Mouse (Mus musculus): Measurements from ENCODE around the gene Pepd.
"Not testable (repeated sequence)": the region's sequence is repeated elsewhere in the genome, so short reads cannot be mapped to it uniquely, and the experiment has no call there.

Pepd gene

DNA sequence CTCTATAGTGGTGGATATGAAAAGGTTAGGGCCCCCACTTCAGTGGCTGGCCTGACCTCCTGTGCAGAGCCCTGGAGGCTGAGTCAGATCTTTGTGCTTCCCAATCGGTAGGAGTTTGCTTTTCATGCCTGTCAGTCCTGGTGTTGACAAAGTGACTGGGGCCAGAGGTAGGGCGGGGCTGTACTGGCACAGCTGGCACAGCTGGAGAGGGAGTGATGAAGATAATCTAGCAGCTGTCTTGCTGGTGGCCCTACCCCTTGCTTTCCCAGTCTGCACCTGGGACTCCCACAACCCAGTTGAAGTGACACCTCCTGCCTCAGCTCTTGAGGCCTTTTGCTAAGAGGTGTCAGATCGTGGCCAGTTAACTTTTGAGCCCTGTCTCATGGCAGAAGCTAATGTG is 21.0 kb downstream of the Pepd start:
- no peak for DNase-seq

- no peak for DNase-seq
These were observed 24.2 kb downstream of the Pepd start for GRCm38 (mm10) chr7:34936347-34936746.

DNA sequence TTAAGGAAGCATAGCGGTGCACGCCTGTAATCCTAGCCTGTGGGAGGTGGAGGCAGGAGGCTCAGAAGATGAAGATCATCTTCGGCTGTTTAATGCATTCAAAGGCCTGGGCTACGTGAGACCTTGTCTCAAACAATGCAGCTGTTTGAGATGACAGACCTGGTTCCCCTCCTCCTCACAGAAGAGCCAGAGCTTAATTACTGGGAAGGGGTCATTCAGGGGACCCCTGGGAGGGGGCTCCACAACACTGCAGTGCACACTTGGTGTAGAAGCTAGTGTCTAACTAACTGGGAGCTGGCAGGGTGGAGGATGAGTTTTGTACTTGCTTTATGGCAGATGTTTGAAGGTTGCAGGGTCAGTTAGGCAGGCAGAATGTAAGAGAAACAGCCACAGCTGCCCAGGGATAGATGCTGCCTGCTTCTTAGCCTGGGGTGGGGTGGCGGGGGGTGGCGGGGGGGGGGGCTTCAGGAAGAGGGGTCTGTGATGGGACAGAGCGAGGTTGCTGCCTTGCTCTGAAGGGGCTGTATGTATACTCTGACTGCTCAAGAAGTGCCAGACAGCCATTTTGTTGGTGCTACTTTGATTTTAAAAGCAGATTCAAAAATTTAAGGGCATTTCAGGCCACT is 26.6 kb downstream of the Pepd start:
- no peak for DNase-seq

DNA sequence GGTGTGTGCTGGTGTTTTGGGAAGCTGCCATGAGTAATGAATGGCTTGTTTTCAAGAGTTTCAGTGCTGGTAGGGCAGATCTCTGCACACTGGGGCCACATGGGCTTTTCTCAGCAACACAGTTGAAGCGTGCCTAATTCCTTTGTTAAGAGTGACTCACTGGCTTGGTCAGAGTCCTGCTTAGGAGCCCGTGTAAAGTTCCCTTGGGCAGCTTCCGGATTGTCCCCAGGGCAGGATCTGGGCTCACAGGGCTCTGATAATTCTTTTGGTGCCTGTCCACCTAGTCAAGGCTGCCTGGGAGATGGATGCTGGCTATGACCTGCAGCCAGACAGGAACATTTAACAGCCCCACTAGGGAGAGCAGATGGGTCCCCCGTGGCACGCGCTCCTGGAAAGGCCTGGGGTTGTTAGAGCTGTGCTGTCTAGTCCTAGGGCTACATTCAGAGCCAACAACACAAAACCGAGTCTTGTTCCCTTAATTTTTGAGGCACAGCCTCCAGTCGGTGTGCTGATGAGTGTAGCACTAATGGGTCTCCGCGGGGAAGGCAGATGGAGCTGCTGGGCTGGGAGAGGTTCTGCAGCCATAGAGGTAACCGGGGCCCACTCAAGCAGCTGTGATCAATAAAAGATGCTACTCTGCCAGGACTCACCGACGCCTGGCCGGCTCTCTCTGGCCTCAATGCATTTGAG is 27.2 kb downstream of the Pepd start:
- no peak for DNase-seq

GRCm38 (mm10) chr7:34939952-34940312 is 27.8 kb downstream of the Pepd start:
- DNase-seq, result no peak

GRCm38 (mm10) chr7:34943581-34944123 is 31.5 kb downstream of the Pepd start:
- no peak for DNase-seq

- DNase-seq, result no peak
These were observed 34.2 kb downstream of the Pepd start for GRCm38 (mm10) chr7:34946269-34946925.

- no peak for DNase-seq
These were observed 42.4 kb downstream of the Pepd start for GRCm38 (mm10) chr7:34954548-34954947.

GRCm38 (mm10) chr7:34955295-34955694 is 43.1 kb downstream of the Pepd start:
- DNase-seq, result no peak

- DNase-seq, result no peak
These were observed 45.0 kb downstream of the Pepd start for GRCm38 (mm10) chr7:34957138-34957537.

DNA sequence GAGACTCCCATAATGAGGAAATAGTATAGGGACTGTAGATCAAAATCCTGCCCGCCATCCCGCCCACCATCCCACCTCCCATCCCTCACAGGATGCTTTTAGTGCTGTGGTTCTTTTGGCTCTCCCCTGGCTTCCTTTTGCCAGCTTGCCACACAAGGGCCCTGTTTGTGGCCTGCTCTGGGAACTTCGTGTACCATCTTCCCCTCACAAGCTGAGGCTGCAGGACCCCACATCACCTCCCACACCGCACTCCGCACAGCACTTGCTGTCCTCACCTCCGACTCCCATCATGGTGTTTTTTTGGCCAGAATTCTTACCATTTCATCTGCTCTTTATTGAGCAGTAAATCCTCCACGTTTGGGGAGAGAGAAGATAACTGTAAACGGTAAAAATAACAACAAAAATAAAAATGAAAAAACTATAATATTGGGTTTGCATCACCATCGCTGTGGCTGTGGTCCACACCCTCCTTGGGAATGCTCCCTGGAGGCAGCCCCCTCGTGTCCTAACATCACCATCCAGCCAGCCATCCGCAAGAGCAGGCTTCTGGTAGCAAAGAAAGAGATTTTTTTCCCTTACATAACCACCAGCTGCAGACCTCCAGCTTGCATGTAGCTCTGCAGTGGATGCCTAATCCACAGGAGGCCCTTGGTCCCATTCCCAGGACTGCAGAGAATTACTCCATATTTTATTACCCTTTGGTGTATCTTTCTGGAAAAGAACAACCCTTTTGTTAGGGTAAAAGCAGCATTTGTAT is 51.9 kb downstream of the Pepd start:
- DNase-seq, result no peak

DNA sequence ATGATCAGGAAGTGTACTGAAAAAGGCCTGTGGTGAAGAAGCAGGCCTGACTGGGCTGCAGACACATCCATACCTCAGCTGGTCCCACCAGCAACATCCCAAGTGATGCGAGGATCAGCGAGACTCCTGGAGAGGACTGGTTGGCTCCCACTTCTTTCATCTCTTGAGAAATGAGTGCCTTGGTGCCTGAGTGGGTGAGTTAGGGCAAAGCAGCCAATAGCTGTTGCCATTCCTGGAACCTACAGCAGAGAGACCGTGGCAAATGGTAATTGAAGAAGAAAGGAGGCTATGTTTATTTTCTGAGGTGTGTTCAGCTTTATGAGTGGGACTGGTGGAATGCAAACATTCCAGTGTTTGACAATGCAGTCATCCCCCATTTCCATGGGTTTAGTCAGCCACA is 55.2 kb downstream of the Pepd start:
- DNase-seq, result no peak

DNA sequence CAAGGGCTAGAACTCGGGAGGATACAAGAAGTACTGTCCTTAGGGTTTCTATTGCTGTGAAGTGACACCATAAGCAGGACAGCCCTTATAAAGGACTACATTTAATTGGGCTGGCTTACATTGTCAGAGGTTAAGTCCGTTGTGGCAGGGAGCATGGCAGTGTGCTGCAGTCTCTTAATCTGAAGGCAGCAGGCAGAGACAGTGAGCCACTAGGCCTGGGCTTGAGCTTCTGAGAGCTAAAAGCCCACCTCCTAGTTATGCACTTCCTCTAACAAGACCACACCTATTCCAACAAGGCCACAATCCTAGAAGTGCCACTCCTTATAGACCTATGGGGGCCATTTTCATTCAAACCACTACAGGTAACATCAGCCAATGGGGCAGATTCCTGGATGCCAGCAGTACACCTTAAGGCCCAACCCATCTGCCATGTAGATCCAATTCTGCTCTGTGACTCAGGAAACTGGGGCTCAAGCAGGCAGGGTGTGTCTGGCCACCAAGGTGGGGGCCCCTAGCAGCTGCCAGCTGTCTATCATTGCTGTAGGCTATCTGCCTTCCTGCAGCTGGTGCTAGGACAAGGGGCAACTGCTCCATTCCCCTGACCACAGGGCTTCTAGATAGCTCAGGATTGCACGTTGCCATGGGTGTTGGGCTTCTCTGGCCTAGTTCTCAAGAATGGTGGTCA is 56.7 kb downstream of the Pepd start:
- no peak for DNase-seq

DNA sequence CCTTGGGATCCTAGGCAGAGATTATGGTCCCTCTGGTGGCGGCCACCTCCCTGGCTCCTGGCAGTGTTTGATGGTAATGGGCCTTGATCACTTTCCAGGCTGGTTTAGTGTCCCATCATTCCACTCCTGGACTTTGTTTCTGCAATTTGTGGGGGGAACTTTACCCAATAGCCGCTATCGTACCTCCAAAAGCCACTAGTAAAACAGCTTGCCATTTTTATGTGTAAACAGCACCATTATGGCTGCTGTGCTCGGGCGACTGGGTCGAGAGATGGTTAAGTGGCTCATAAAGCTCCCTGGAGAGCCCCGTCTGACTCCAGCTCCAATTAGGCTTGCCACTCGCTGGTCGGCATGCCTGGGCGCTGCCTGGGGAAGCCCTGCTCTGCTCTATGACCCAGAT is 59.6 kb downstream of the Pepd start:
- DNase-seq, result no peak

DNA sequence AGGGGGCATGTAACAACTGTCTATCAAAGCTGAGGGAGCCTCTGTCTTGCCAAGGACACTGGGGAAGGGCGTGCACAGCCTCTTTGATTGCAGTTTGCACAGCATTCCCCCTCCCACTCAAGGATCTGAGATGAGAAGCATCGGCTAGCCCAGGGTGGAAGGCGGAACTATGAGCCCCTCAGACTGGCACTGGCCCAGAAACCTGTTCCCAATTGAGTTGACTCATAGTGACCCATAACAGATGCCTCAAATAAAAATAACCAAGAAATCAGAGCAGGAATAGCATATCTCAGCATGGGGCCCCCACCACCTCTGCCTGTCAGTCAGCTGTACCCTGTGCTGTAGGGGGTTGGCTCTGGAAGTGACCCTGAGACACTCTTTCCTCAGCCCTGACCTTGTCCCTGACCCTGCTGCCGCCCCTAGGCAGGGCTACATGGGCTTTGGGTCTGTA is 60.8 kb downstream of the Pepd start:
- no peak for DNase-seq

DNA sequence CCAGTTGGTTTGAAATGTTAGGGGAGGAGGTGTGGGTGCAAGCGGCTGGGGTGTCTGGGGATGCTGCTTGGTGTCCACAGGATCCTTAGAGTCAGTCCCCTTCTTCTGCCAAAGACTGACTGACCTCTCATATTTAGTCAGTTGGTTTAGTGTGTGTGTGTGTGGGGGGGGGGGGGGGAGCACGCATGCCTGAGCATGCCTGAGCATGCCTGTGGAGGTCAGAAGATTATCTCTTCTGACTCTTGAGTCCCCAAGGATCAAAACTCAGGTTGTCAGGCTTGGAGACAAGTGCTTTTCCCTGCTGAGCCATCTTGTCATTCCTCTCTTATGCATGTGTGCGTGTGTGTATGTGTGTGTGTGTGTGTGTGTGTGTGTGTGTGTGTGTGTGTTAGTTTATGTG is 61.7 kb downstream of the Pepd start:
- no peak for DNase-seq

DNA sequence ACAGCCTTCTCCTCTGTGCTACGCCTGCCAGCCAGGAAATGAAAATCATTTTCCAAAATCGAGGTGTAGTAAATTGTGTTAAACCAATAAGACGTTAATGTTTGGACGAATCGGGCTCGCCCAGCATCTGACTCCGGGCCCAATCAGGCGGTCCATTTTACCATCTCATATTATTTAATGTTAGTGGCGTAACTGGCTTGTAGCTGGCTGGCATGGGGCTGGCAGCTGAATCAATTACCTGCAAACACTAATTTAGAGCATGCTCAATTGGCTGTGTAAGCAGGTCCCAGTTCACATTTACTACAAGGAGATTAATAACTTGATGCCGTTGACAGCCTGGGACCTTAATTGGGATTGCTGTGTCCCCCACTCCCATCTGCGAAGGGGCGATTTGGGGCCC is 63.7 kb downstream of the Pepd start:
- no peak for DNase-seq

DNA sequence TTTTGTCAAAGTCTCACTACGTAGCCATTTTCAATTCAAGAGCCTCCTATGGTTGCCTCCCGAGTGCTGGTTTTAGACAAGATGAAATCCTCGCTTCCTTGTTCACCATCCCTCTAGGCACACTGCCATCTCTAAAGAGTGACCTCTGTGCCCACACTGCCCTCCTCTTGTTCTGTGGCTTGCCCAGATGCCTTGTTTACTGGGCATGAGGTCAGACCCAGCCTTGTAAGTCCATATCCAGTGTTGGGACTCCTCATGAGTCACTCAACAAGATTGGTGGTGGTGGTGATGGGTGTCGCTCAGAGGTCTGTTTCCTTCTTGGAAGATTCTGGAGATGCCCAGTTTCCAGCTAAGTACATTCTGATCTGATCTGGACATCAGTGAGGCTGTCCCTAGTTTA is 65.2 kb downstream of the Pepd start:
- DNase-seq, result no peak

GRCm38 (mm10) chr7:34981803-34982202 is 69.6 kb downstream of the Pepd start:
- DNase-seq, result no peak

DNA sequence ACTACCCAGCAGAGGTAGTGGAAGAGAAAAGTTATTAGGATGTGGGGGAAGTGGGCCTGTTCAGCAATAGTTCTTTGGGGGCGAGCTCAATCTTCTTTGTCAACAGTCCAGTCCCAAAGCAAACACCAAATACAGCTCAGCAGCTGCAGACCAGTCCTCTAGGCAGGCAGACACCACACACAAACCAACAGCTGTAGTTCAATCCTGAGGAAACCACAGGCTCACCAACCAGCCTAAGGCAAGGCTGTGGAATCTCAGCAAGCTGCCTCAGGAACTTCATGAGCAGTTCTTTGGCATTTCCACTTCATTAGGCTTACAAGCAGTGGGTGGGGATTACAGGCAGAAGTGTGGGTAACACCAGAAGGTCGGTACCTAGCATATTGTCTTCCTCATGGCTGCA is 70.2 kb downstream of the Pepd start:
- not testable (repeated sequence) for DNase-seq

DNA sequence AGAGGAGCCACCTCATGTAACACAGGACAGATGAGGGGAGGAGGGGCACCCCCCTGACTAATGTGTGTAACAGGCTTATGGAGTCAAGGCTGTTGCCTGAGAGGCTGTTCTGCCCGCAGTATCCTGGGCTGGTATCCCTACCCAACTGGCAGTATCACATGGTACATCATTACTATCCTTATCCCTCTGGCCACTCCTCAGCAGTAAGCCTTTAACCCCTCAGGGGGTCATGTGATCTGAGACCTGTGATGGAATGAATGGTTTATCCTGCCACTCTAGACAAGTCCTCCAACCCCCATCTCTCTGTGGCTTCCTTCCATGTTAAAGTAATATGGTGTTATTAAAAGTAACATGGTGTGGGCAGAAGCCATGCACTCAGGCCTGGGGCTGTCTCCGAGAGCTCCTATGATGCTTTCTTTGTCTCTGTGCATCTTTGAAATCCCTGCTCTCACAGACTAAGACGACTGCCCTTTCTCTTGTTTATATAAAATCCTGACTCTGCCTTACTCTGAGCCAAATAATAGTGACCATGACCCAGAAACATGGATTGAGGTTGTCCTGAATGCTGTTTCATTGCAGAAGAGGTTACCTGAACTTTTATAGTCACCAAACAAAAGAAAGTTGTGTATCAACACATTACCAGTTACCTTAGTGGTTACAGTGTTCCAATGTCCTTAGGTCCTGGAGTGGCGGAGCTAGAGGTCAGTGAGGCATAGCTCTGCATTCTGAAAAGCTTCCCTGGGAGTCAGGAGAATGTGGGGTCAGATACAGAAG is 71.7 kb downstream of the Pepd start:
- DNase-seq, result no peak
